Mouse (Mus musculus) ES-E14 (cell line): ENCODE measurements at regions not wholly inside any gene's neighbourhood (a gene's known extent, or its start where the extent isn't known, plus 50 kb on each side); places are given as distances from the start of the nearest gene placed in this dataset.

Experiments used
- DNase-seq: peaks from one replicate; pipeline ENCODE4 v3.0.0-alpha.2; 2013; ENCODE audit warnings: low read depth, low spot score
- H3K27ac ChIP-seq: 2 replicates; pipeline ENCODE4 v1.5.1; 2012; ENCODE audit warnings: low read depth, mild to moderate bottlenecking, low read length, moderate library complexity, mixed read lengths; ENCODE audit not compliant: poor library complexity, insufficient read depth, severe bottlenecking
- H3K36me3 ChIP-seq: 2 replicates; pipeline ENCODE4 v1.6.1; 2012; ENCODE audit warnings: mild to moderate bottlenecking, low read length, moderate library complexity, mixed read lengths; ENCODE audit not compliant: control insufficient read depth, poor library complexity, insufficient read depth, severe bottlenecking
- H3K4me1 ChIP-seq, 2 experiments: fragments of 150-350 bp in 1 of 2; sonication (generic) in 1 of 2; 2 replicates each; pipeline ENCODE4 v1.6.1; 2012; ENCODE audit warnings: low read length in 2 of 2, mild to moderate bottlenecking in 1 of 2, mixed read lengths in 1 of 2; ENCODE audit not compliant: control insufficient read depth in 2 of 2, insufficient read depth in 2 of 2, poor library complexity in 1 of 2
- H3K4me3 ChIP-seq, 2 experiments: fragments of 150-350 bp in 1 of 2; sonication (generic) in 1 of 2; 2 replicates each; pipeline ENCODE4 v1.5.1; 2012; ENCODE audit warnings: low read length in 2 of 2, low read depth in 1 of 2, mild to moderate bottlenecking in 1 of 2, mixed read lengths in 1 of 2; ENCODE audit not compliant: insufficient read depth in 1 of 2, poor library complexity in 1 of 2, severe bottlenecking in 1 of 2
- H3K9ac ChIP-seq: 2 replicates; pipeline ENCODE4 v1.6.1; 2012; ENCODE audit warnings: low read depth, mild to moderate bottlenecking, low read length, mixed read lengths; ENCODE audit not compliant: poor library complexity, insufficient read depth, severe bottlenecking
- H3K9me3 ChIP-seq: fragments of 150-350 bp; sonication (generic); 2 replicates; pipeline ENCODE4 v1.6.1; 2012; ENCODE audit warnings: low read depth, mild to moderate bottlenecking, low read length; ENCODE audit not compliant: control insufficient read depth, insufficient read depth
- CHD2 ChIP-seq: IDR thresholded peaks from 2 replicates; pipeline ENCODE4 v1.6.1; 2014; ENCODE audit warnings: mild to moderate bottlenecking, low read depth, low read length, inconsistent platforms
- HCFC1 ChIP-seq: IDR thresholded peaks from 2 replicates; pipeline ENCODE4 v1.6.1; 2012; ENCODE audit warnings: low read length, inconsistent platforms, borderline replicate concordance; ENCODE audit not compliant: insufficient read depth
- MAFK ChIP-seq: IDR thresholded peaks from 2 replicates; pipeline ENCODE4 v1.6.1; 2014; ENCODE audit warnings: mild to moderate bottlenecking, low read depth, low read length, inconsistent platforms; ENCODE audit not compliant: insufficient read depth
- ZC3H11A ChIP-seq: IDR thresholded peaks from 2 replicates; pipeline ENCODE4 v1.6.1; 2012; ENCODE audit warnings: low read depth, mild to moderate bottlenecking, inconsistent platforms, low read length, borderline replicate concordance
- ZNF384 ChIP-seq: IDR thresholded peaks from 2 replicates; pipeline ENCODE4 v1.6.1; 2012; ENCODE audit warnings: low read depth, low read length, inconsistent platforms
- in situ Hi-C, 2 experiments: fragments of 600-800 bp; cut with MboI; formaldehyde crosslinking; loops; one replicate each; pipeline ENCODE4 v1.15.1; 2025; ENCODE audit warnings: low sequenced_read_pairs in 2 of 2, inconsistent platforms in 1 of 2; ENCODE audit not compliant: unreplicated experiment in 2 of 2

DNA sequence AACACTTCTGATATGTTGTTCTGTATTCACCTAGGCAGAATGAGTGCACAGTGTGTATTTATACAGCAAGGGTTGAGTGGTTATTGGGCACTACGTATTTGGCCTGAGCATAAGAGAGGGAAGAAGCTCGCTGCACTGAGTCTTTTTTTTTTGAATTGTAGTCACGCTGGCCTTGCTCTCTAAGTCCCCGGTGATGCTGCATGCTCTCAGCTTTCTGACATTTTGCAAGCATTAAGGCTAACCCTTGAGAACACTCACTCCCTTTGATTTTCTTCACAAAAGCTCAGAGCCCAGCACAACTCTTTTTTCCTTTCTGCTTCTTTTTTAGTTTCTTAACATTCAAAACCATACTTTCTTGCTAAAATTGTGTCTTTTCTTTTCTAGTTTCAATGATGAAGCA, 575.1 kb downstream of the Gabrg2 start:
- in situ Hi-C loops: no loop called here
- DNase-seq: no peak

More for the DNA sequence above, 575.1 kb downstream of the Gabrg2 start:
- Histone ChIP-seq H3K4me1 (no peaks in the 10 kb centered on the region), H3K4me3 (no peak overlapping the region), H3K9ac (no peak overlapping the region), H3K27ac (no peak overlapping the region), H3K9me3 (no peaks in the 10 kb centered on the region), H3K36me3 (no peaks in the 10 kb centered on the region)
- TF ChIP-seq CHD2: no peak
- TF ChIP-seq ZC3H11A: no peak
- no peak for TF ChIP-seq MAFK
- TF ChIP-seq ZNF384: no peak
- TF ChIP-seq HCFC1: no peak
